Mouse (Mus musculus) neural tube, embryonic 13.5 days (tissue): ENCODE data around the gene Zfp318. TPM values are rescaled to one million over a fixed set of nuclear protein-coding genes. Genes with fewer than 3 reads are reported as not detected.
A peak's percentile ranks its signal among the peaks of the same experiment; 100 is the strongest.

ENCODE experiments used
- ATAC-seq: fragments of 200-750 bp; cut with Nextera tagmentation; 2 replicates; pipeline ENCODE4 v1.8.0; 2017; ENCODE audit warnings: low read depth, mild to moderate bottlenecking, moderate TSS enrichment, moderate library complexity
- H3K27ac ChIP-seq: fragments of 300-500 bp; sonication (generic); replicated peaks from 2 replicates; pipeline ENCODE4 v1.5.1; 2015; ENCODE audit warnings: moderate library complexity, mild to moderate bottlenecking, inconsistent platforms
- H3K27me3 ChIP-seq: fragments of 300-500 bp; sonication (generic); 2 replicates; pipeline ENCODE4 v1.6.1; 2015; ENCODE audit warnings: mild to moderate bottlenecking, inconsistent platforms
- H3K36me3 ChIP-seq: fragments of 300-500 bp; sonication (generic); 2 replicates; pipeline ENCODE4 v1.6.1; 2015; ENCODE audit warnings: mild to moderate bottlenecking, inconsistent platforms
- H3K4me1 ChIP-seq: fragments of 300-500 bp; sonication (generic); replicated peaks from 2 replicates; pipeline ENCODE4 v1.6.1; 2015; ENCODE audit warnings: inconsistent platforms
- H3K4me2 ChIP-seq: fragments of 300-500 bp; sonication (generic); 2 replicates; pipeline ENCODE4 v1.6.1; 2015; ENCODE audit warnings: inconsistent platforms, mild to moderate bottlenecking, moderate library complexity
- H3K4me3 ChIP-seq: fragments of 300-500 bp; sonication (generic); 2 replicates; pipeline ENCODE4 v1.5.1; 2015; ENCODE audit warnings: mild to moderate bottlenecking, inconsistent platforms
- H3K9ac ChIP-seq: fragments of 300-500 bp; sonication (generic); 2 replicates; pipeline ENCODE4 v1.6.1; 2015; ENCODE audit warnings: moderate library complexity, mild to moderate bottlenecking, inconsistent platforms
- H3K9me3 ChIP-seq: fragments of 300-500 bp; sonication (generic); 2 replicates; pipeline ENCODE4 v1.6.1; 2016; ENCODE audit warnings: inconsistent platforms
- WGBS: fragments of 180-500 bp; shearing (Covaris S2); methylation state at CpG from one replicate; pipeline ENCODE4 v1.1.7; 2015; 5-methylcytosine and 5-hydroxymethylcytosine counted together
- polyA plus RNA-seq: library from polyadenylated mRNA; unstranded; fragments of >200 nt; fragmentation: Nextera tagmentation; extraction: Ambion mirVana; gene quantifications from 2 replicates; pipeline ENCODE4 v1.2.1, GENCODE M21; 2015

The Zfp318 gene
- 20.1 and 20.2 TPM in 2 replicates for polyA plus RNA-seq

- under 1% methylated on average over 71 of the region's 105 CpGs for WGBS
- Histone ChIP-seq H3K9ac (peak within 1 kb of the TSS; percentile 97), H3K4me3 (peak within 1 kb of the TSS; percentile 94), H3K27me3 (no peaks in the 10 kb centered on the region), H3K36me3 (peaks cover 16% of the 10 kb centered on the region), H3K4me2 (peak within 1 kb of the TSS; percentile 83), H3K27ac (peak within 1 kb of the TSS; percentile 94), H3K4me1 (peaks cover 20% of the 10 kb centered on the region), H3K9me3 (no peaks in the 10 kb centered on the region)
- ATAC-seq = peak; percentile 98
These were observed at the start of gene Zfp318 for GRCm38 (mm10) chr17:46383294-46384060. Gene Zfp318 (plus strand): TSS chr17:46383731.

GRCm38 (mm10) chr17:46336475-46336874 lies 47.1 kb upstream of the Zfp318 start:
- no peaks in the 10 kb centered on the region for H3K4me1 ChIP-seq
- no peak overlapping the region for H3K9ac ChIP-seq
- WGBS = 23% methylated on average over 5 of the region's 5 CpGs
- H3K36me3 ChIP-seq = no peaks in the 10 kb centered on the region
- no peak overlapping the region for H3K4me3 ChIP-seq
- no peak overlapping the region for H3K4me2 ChIP-seq
- H3K27me3 ChIP-seq = no peaks in the 10 kb centered on the region
- H3K27ac ChIP-seq = no peak overlapping the region
- no peaks in the 10 kb centered on the region for H3K9me3 ChIP-seq
- ATAC-seq = no peak

- no peak overlapping the region for H3K4me2 ChIP-seq
- H3K4me1 ChIP-seq = no peaks in the 10 kb centered on the region
- 86% methylated on average over 7 of the region's 7 CpGs for WGBS
- H3K27me3 ChIP-seq = no peaks in the 10 kb centered on the region
- ATAC-seq = no peak
- no peak overlapping the region for H3K4me3 ChIP-seq
- H3K9me3 ChIP-seq = 0 out of 2 replicates have a peak, but pooled peaks cover 3% of the 10 kb centered on the region
- no peak overlapping the region for H3K27ac ChIP-seq
- no peaks in the 10 kb centered on the region for H3K36me3 ChIP-seq
- no peak overlapping the region for H3K9ac ChIP-seq
These were observed 42.3 kb upstream of the Zfp318 start for GRCm38 (mm10) chr17:46341208-46341607.

- no peak for ATAC-seq
- no peak overlapping the region for H3K27ac ChIP-seq
- no peaks in the 10 kb centered on the region for H3K4me1 ChIP-seq
- no peak overlapping the region for H3K4me2 ChIP-seq
- no peak overlapping the region for H3K9ac ChIP-seq
- H3K36me3 ChIP-seq = no peaks in the 10 kb centered on the region
- 0 out of 2 replicates have a peak, but pooled peaks cover 6% of the 10 kb centered on the region for H3K9me3 ChIP-seq
- no peaks in the 10 kb centered on the region for H3K27me3 ChIP-seq
- H3K4me3 ChIP-seq = no peak overlapping the region
- WGBS = 89% methylated on average over 8 of the region's 8 CpGs
These were observed 32.4 kb upstream of the Zfp318 start for GRCm38 (mm10) chr17:46351026-46351700.

- H3K27me3 ChIP-seq = no peaks in the 10 kb centered on the region
- no peaks in the 10 kb centered on the region for H3K4me1 ChIP-seq
- no peaks in the 10 kb centered on the region for H3K36me3 ChIP-seq
- no peak overlapping the region for H3K27ac ChIP-seq
- H3K9ac ChIP-seq = no peak overlapping the region
- no peak for ATAC-seq
- WGBS = 72% methylated on average over 3 of the region's 3 CpGs
- no peak overlapping the region for H3K4me2 ChIP-seq
- H3K4me3 ChIP-seq = no peak overlapping the region
- H3K9me3 ChIP-seq = peaks cover 8% of the 10 kb centered on the region; the same call in 1 of the 2 replicates
These were observed 11.7 kb upstream of the Zfp318 start for GRCm38 (mm10) chr17:46371783-46372182.

- no peak overlapping the region for H3K4me2 ChIP-seq
- H3K27ac ChIP-seq = no peak overlapping the region
- ATAC-seq = no peak
- no peaks in the 10 kb centered on the region for H3K27me3 ChIP-seq
- no peak overlapping the region for H3K4me3 ChIP-seq
- H3K36me3 ChIP-seq = no peaks in the 10 kb centered on the region
- WGBS = 94% methylated on average over 3 of the region's 3 CpGs
- H3K4me1 ChIP-seq = no peaks in the 10 kb centered on the region
- no peaks in the 10 kb centered on the region for H3K9me3 ChIP-seq
- no peak overlapping the region for H3K9ac ChIP-seq
These were observed 5.0 kb upstream of the Zfp318 start for GRCm38 (mm10) chr17:46378564-46378963.

- Histone ChIP-seq H3K27me3 (no peaks in the 10 kb centered on the region), H3K9me3 (no peaks in the 10 kb centered on the region), H3K27ac (peak overlapping the region; percentile 94), H3K36me3 (peaks cover 23% of the 10 kb centered on the region), H3K4me3 (peak overlapping the region; percentile 94), H3K9ac (peak overlapping the region; percentile 97), H3K4me2 (peak overlapping the region; percentile 83), H3K4me1 (peaks cover 20% of the 10 kb centered on the region)
- ATAC-seq = peak; percentile 49
- under 1% methylated on average over 67 of the region's 70 CpGs for WGBS
These were observed 700 bp downstream of the Zfp318 start for GRCm38 (mm10) chr17:46384061-46384801.

GRCm38 (mm10) chr17:46388200-46388599 lies 4.7 kb downstream of the Zfp318 start:
- no peak overlapping the region for H3K27ac ChIP-seq
- H3K9me3 ChIP-seq = no peaks in the 10 kb centered on the region
- no peak overlapping the region for H3K4me3 ChIP-seq
- no peak overlapping the region for H3K4me2 ChIP-seq
- WGBS = 87% methylated on average over 3 of the region's 3 CpGs
- no peak overlapping the region for H3K9ac ChIP-seq
- H3K4me1 ChIP-seq = peaks cover 20% of the 10 kb centered on the region
- no peak for ATAC-seq
- peaks cover 35% of the 10 kb centered on the region for H3K36me3 ChIP-seq
- H3K27me3 ChIP-seq = no peaks in the 10 kb centered on the region

- ATAC-seq = no peak
- peaks cover 63% of the 10 kb centered on the region for H3K36me3 ChIP-seq
These were observed 9.5 kb downstream of the Zfp318 start for GRCm38 (mm10) chr17:46393012-46393411.

GRCm38 (mm10) chr17:46394631-46395030 lies 11.1 kb downstream of the Zfp318 start:
- Histone ChIP-seq H3K9me3 (no peaks in the 10 kb centered on the region), H3K36me3 (peaks cover 63% of the 10 kb centered on the region), H3K9ac (no peak overlapping the region), H3K4me2 (no peak overlapping the region), H3K27me3 (no peaks in the 10 kb centered on the region), H3K4me3 (no peak overlapping the region), H3K27ac (no peak overlapping the region), H3K4me1 (no peaks in the 10 kb centered on the region)
- no peak for ATAC-seq
- WGBS = 86% methylated on average over 1 of the region's 1 CpGs

More at GRCm38 (mm10) chr17:46393012-46393411, 9.5 kb downstream of the Zfp318 start:
- H3K27me3 ChIP-seq = no peaks in the 10 kb centered on the region
- no peak overlapping the region for H3K27ac ChIP-seq
- no peak overlapping the region for H3K4me3 ChIP-seq
- H3K4me1 ChIP-seq = no peaks in the 10 kb centered on the region
- no peak overlapping the region for H3K4me2 ChIP-seq
- no peak overlapping the region for H3K9ac ChIP-seq
- WGBS = 54% methylated on average over 2 of the region's 2 CpGs
- H3K9me3 ChIP-seq = no peaks in the 10 kb centered on the region

GRCm38 (mm10) chr17:46408478-46408877 lies 24.9 kb downstream of the Zfp318 start:
- H3K27ac ChIP-seq = no peak overlapping the region
- WGBS = 36% methylated on average over 3 of the region's 3 CpGs
- no peaks in the 10 kb centered on the region for H3K27me3 ChIP-seq

GRCm38 (mm10) chr17:46418628-46419027 lies 35.1 kb downstream of the Zfp318 start:
- H3K9me3 ChIP-seq = no peaks in the 10 kb centered on the region
- ATAC-seq = no peak
- no peak overlapping the region for H3K4me3 ChIP-seq
- H3K4me2 ChIP-seq = no peak overlapping the region
- no peaks in the 10 kb centered on the region for H3K4me1 ChIP-seq
- WGBS = 75% methylated on average over 5 of the region's 5 CpGs
- peaks cover 36% of the 10 kb centered on the region for H3K36me3 ChIP-seq
- no peaks in the 10 kb centered on the region for H3K27me3 ChIP-seq
- H3K9ac ChIP-seq = no peak overlapping the region
- no peak overlapping the region for H3K27ac ChIP-seq

More at GRCm38 (mm10) chr17:46408478-46408877, 24.9 kb downstream of the Zfp318 start:
- Histone ChIP-seq H3K4me3 (no peak overlapping the region), H3K9ac (no peak overlapping the region), H3K36me3 (peaks cover 87% of the 10 kb centered on the region), H3K4me1 (no peaks in the 10 kb centered on the region), H3K4me2 (no peak overlapping the region), H3K9me3 (no peaks in the 10 kb centered on the region)
- ATAC-seq = no peak
